Mouse (Mus musculus) stomach, postnatal 0 days (tissue): ENCODE measurements at regions not wholly inside any gene's neighbourhood (a gene's known extent, or its start where the extent isn't known, plus 50 kb on each side); places are given as distances from the start of the nearest gene placed in this dataset.
A peak's percentile ranks its signal among the peaks of the same experiment; 100 is the strongest.

Experiments used
- ATAC-seq: fragments of 200-750 bp; cut with Nextera tagmentation; 2 replicates; pipeline ENCODE4 v1.8.0; 2017; ENCODE audit not compliant: low FRiP score, low TSS enrichment
- DNase-seq: peaks from one replicate; pipeline ENCODE4 v3.0.0-alpha.2; 2016; ENCODE audit warnings: low spot score
- H3K27ac ChIP-seq: fragments of 300-500 bp; sonication (generic); replicated peaks from 2 replicates; pipeline ENCODE4 v1.5.1; 2014; ENCODE audit warnings: mild to moderate bottlenecking, control low read depth
- H3K27me3 ChIP-seq: fragments of 300-500 bp; sonication (generic); 2 replicates; pipeline ENCODE4 v1.6.1; 2014; ENCODE audit warnings: low read length; ENCODE audit not compliant: control insufficient read depth, insufficient read depth
- H3K36me3 ChIP-seq: fragments of 300-500 bp; sonication (generic); 2 replicates; pipeline ENCODE4 v1.6.1; 2014; ENCODE audit warnings: low read length, mixed read lengths; ENCODE audit not compliant: control insufficient read depth, insufficient read depth
- H3K4me1 ChIP-seq: fragments of 300-500 bp; sonication (generic); replicated peaks from 2 replicates; pipeline ENCODE4 v1.6.1; 2014; ENCODE audit warnings: antibody characterized with exemption; ENCODE audit not compliant: control insufficient read depth, insufficient read depth
- H3K4me2 ChIP-seq: fragments of 300-500 bp; sonication (generic); replicated peaks from 2 replicates; pipeline ENCODE4 v1.6.1; 2014; ENCODE audit warnings: low read depth, mild to moderate bottlenecking, control low read depth, moderate library complexity
- H3K4me3 ChIP-seq: fragments of 300-500 bp; sonication (generic); 2 replicates; pipeline ENCODE4 v1.5.1; 2014; ENCODE audit warnings: low read depth, low read length, control low read depth
- H3K9ac ChIP-seq: fragments of 300-500 bp; sonication (generic); 2 replicates; pipeline ENCODE4 v1.6.1; 2014; ENCODE audit warnings: mild to moderate bottlenecking, low read length, control low read depth, mixed read lengths
- H3K9me3 ChIP-seq: fragments of 300-500 bp; sonication (generic); 2 replicates; pipeline ENCODE4 v1.6.1; 2016; ENCODE audit warnings: low read length; ENCODE audit not compliant: control insufficient read depth
- CTCF ChIP-seq: IDR thresholded peaks from 2 replicates; pipeline ENCODE4 v1.5.1; 2016; ENCODE audit warnings: antibody characterized with exemption, low read depth, mild to moderate bottlenecking, moderate library complexity
- EP300 ChIP-seq: optimal IDR thresholded peaks from 2 replicates; pipeline ENCODE3; 2016; ENCODE audit warnings: antibody characterized with exemption
- WGBS: fragments of 180-500 bp; shearing (Covaris S2); extraction: QIAGEN DNeasy Blood & Tissue Kit; methylation state at CpG from one replicate; pipeline ENCODE4 v1.1.7; 2014; 5-methylcytosine and 5-hydroxymethylcytosine counted together

- H3K4me1 ChIP-seq = no peaks in the 10 kb centered on the region
- H3K9me3 ChIP-seq = no peaks in the 10 kb centered on the region
- H3K36me3 ChIP-seq = no peaks in the 10 kb centered on the region
- DNase-seq (no peak), ATAC-seq (no peak)
- no peak overlapping the region for H3K4me3 ChIP-seq
- 53% methylated on average over 3 of the region's 3 CpGs for WGBS
- TF ChIP-seq EP300 (no peak), CTCF (no peak)
- H3K27ac ChIP-seq = no peak overlapping the region
- no peaks in the 10 kb centered on the region for H3K27me3 ChIP-seq
- H3K9ac ChIP-seq = no peak overlapping the region
- H3K4me2 ChIP-seq = no peak overlapping the region
Observed at GRCm38 (mm10) chr1:154029826-154030225, 129.8 kb upstream of the Teddm2 start.

- Histone ChIP-seq H3K4me1 (no peaks in the 10 kb centered on the region), H3K9ac (no peak overlapping the region), H3K27me3 (no peaks in the 10 kb centered on the region), H3K9me3 (no peaks in the 10 kb centered on the region), H3K27ac (peak overlapping the region; percentile 63; the same call in 1 of the 2 replicates), H3K4me2 (peak overlapping the region; percentile 38; the same call in 1 of the 2 replicates), H3K4me3 (no peak overlapping the region), H3K36me3 (no peaks in the 10 kb centered on the region)
- WGBS = 10% methylated on average over 14 of the region's 14 CpGs
- TF ChIP-seq CTCF (peak; percentile 84), EP300 (no peak)
- ATAC-seq (peak; percentile 72), DNase-seq (peak; percentile 88)
Observed at GRCm38 (mm10) chr1:154032669-154033099, 132.7 kb upstream of the Teddm2 start.

DNA sequence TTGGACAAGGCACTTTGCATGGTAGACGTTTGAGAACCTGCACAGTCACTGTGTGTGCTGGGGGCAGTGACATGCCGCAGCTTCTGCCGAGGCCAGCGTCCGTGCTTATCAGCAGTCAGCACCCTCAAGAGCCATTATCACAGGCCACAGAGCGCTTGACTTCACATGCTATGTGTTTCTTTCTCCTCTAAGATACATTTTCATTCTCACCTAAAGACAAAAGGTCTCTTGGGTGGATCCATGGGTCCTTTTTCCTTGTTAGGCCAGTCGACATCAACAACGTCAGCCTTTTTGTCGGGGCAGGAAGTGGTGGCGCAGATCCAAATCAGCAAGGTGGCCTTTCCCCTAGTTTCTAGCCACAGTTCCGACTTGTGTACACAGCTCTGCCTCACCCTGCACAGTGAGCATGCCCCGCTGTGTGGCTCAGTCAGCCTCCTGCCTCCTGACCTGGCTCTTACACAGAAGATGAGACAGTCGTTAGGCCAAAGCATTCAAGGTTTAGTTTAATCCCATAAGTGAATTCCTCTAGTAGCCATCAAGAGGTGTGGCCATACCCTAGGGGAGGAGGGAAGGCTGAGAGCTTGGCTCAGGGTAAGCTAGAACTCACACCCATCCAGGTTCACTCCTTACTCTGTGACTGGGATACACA lies 134.1 kb upstream of the Teddm2 start:
- H3K4me3 ChIP-seq = no peak overlapping the region
- peak; percentile 90 for DNase-seq
- no peak for TF ChIP-seq EP300
- peak; percentile 33; the same call in 1 of the 2 replicates for TF ChIP-seq CTCF
- peak overlapping the region; percentile 92 for H3K27ac ChIP-seq
- peak; percentile 95 for ATAC-seq
- no peaks in the 10 kb centered on the region for H3K4me1 ChIP-seq
- 44% methylated on average over 13 of the region's 13 CpGs for WGBS
- no peaks in the 10 kb centered on the region for H3K27me3 ChIP-seq
- H3K36me3 ChIP-seq = no peaks in the 10 kb centered on the region
- H3K9me3 ChIP-seq = no peaks in the 10 kb centered on the region
- H3K4me2 ChIP-seq = no peak overlapping the region
- H3K9ac ChIP-seq = no peak overlapping the region

- Histone ChIP-seq H3K9ac (no peak overlapping the region), H3K9me3 (no peaks in the 10 kb centered on the region), H3K36me3 (no peaks in the 10 kb centered on the region), H3K4me2 (no peak overlapping the region), H3K4me3 (no peak overlapping the region), H3K27ac (0 out of 2 replicates have a peak overlapping the region, but pooled peaks have one; percentile 24), H3K4me1 (no peaks in the 10 kb centered on the region), H3K27me3 (no peaks in the 10 kb centered on the region)
- TF ChIP-seq EP300 = no peak
- TF ChIP-seq CTCF = no peak
- ATAC-seq (peak; percentile 43; the same call in 1 of the 2 replicates), DNase-seq (peak; percentile 59)
- WGBS = 55% methylated on average over 4 of the region's 4 CpGs
Observed at GRCm38 (mm10) chr1:154036729-154037270, 136.8 kb upstream of the Teddm2 start.

DNA sequence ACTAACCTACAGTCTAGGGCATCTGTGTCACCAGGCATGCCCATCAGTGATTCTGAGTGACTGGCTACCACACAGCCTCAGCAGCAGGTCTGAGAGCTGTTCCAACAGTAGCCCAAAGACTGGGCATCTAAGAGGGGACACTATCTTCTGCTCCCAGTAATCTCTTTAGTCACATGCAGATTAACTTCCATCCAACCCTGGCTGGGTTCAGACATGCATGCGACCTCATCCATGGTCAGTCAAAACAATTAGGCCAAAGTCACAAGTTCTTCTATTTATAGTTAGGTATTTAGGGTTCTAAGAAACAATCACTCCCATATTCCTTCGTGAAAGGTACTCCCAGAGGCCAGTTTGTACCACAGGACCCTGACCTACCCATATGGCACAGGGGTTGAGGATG lies 138.2 kb upstream of the Teddm2 start:
- Histone ChIP-seq H3K4me1 (no peaks in the 10 kb centered on the region), H3K27ac (no peak overlapping the region), H3K4me3 (no peak overlapping the region), H3K4me2 (no peak overlapping the region), H3K9ac (no peak overlapping the region), H3K27me3 (no peaks in the 10 kb centered on the region), H3K36me3 (no peaks in the 10 kb centered on the region), H3K9me3 (no peaks in the 10 kb centered on the region)
- TF ChIP-seq EP300 (no peak), CTCF (no peak)
- 78% methylated on average over 2 of the region's 2 CpGs for WGBS
- ATAC-seq (no peak), DNase-seq (no peak)

GRCm38 (mm10) chr1:154040907-154041306 lies 140.9 kb upstream of the Teddm2 start:
- Histone ChIP-seq H3K9me3 (no peaks in the 10 kb centered on the region), H3K36me3 (no peaks in the 10 kb centered on the region), H3K27me3 (no peaks in the 10 kb centered on the region), H3K4me2 (no peak overlapping the region), H3K4me1 (no peaks in the 10 kb centered on the region), H3K4me3 (no peak overlapping the region), H3K9ac (no peak overlapping the region), H3K27ac (no peak overlapping the region)
- ATAC-seq (no peak), DNase-seq (no peak)
- 78% methylated on average over 3 of the region's 3 CpGs for WGBS
- no peak for TF ChIP-seq EP300
- no peak for TF ChIP-seq CTCF
